In the genomic region with DNA sequence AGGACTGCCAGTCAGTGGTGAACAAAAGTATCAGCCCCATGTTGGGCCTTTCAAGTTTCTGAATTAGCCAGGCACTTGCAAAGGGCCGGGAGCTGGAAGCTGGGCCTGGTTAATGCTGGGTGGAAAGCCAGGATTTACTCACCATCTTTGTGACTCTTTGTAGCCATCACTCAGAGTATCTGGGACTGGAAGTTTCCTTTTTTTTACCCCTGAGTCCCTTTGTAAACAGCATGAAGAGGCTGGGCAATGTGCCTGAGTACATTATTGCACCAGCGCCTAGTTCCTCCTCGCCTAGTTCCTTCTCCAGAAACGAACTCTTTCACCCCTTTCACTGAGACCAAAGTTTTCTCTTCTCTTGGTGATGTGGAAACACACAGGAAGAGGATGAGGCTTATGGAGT, we compare ENCODE assay signal across 13 mouse cellular contexts.
A peak's percentile ranks its signal among the peaks of the same experiment; 100 is the strongest.
DNase-seq lines count a peak whose midpoint lies in the region; ATAC-seq lines count a peak whose summit lies in the region.
"Had no signal": no experiment of that assay in that cellular context is flagged by ENCODE, and none has a peak within 500 bp of the region (broad histone marks: within the 10 kb centered on the region; RNA-seq: fewer than 3 reads in every experiment).

No protein-coding gene starts in this region.

- H3K9ac ChIP-seq in forebrain, embryonic 16.5 days (replicated peaks; ENCODE audit: low read depth, low read length): no peak overlapping the region
- no peak overlapping the region for H3K9ac ChIP-seq in intestine, embryonic 16.5 days (ENCODE audit: low read depth, low read length)
- H3K9ac ChIP-seq: limb, embryonic 13.5 days had no signal

- H3K27ac ChIP-seq in forebrain, embryonic 16.5 days (ENCODE audit: low read length): no peak overlapping the region
- no peak overlapping the region for H3K27ac ChIP-seq in intestine, embryonic 16.5 days (ENCODE audit: low read length)
- H3K27ac ChIP-seq: limb, embryonic 13.5 days had no signal

- H3K4me2 ChIP-seq in forebrain, embryonic 16.5 days (ENCODE audit: low read length): no peak overlapping the region
- H3K4me2 ChIP-seq in intestine, embryonic 16.5 days (ENCODE audit: low read depth, low read length): no peak overlapping the region
- H3K4me2 ChIP-seq: limb, embryonic 13.5 days had no signal

- peak; percentile 82 for ATAC-seq in forebrain, embryonic 16.5 days
- ATAC-seq in intestine, embryonic 16.5 days: no peak

- H3K36me3 ChIP-seq in forebrain, embryonic 16.5 days (ENCODE audit: control insufficient read depth, insufficient read depth): no peaks in the 10 kb centered on the region
- H3K36me3 ChIP-seq in intestine, embryonic 16.5 days (ENCODE audit: control insufficient read depth, insufficient read depth, low read length): no peaks in the 10 kb centered on the region
- H3K36me3 ChIP-seq: limb, embryonic 13.5 days had no signal

- no peak overlapping the region for H3K4me3 ChIP-seq in forebrain, embryonic 16.5 days (replicated peaks; ENCODE audit: low read length)
- no peak overlapping the region for H3K4me3 ChIP-seq in intestine, embryonic 16.5 days (ENCODE audit: low read length)
- H3K4me3 ChIP-seq: limb, embryonic 13.5 days had no signal

- no peaks in the 10 kb centered on the region for H3K9me3 ChIP-seq in forebrain, embryonic 16.5 days (ENCODE audit: control insufficient read depth, low read length)
- no peaks in the 10 kb centered on the region for H3K9me3 ChIP-seq in intestine, embryonic 16.5 days (ENCODE audit: control insufficient read depth, low read length)
- H3K9me3 ChIP-seq: limb, embryonic 13.5 days had no signal

- no peaks in the 10 kb centered on the region for H3K4me1 ChIP-seq in forebrain, embryonic 16.5 days (replicated peaks; ENCODE audit: control insufficient read depth, insufficient read depth, low read length)
- no peaks in the 10 kb centered on the region for H3K4me1 ChIP-seq in intestine, embryonic 16.5 days (ENCODE audit: control insufficient read depth, insufficient read depth, low read length)

- WGBS in forebrain, embryonic 16.5 days: 32% methylated on average over 4 of the region's 4 CpGs
- 62% methylated on average over 4 of the region's 4 CpGs for WGBS in intestine, embryonic 16.5 days

- intact Hi-C loops in heart, postnatal 36 days (cut with DNase I): no loop called here

- no peaks in the 10 kb centered on the region for H3K27me3 ChIP-seq in forebrain, embryonic 16.5 days (replicated peaks; ENCODE audit: control insufficient read depth, insufficient read depth, low read length)
- H3K27me3 ChIP-seq in intestine, embryonic 16.5 days (replicated peaks; ENCODE audit: control insufficient read depth, insufficient read depth, low read length): no peaks in the 10 kb centered on the region
- H3K27me3 ChIP-seq: limb, embryonic 13.5 days had no signal

- peak; percentile 3 for DNase-seq in heart, adult 8-10 months (ENCODE audit: low spot score)
- DNase-seq in heart, postnatal 36 days: no peak
- peak; percentile 8 for DNase-seq in adipocyte (ENCODE audit: low spot score)
- DNase-seq in lung, postnatal 10 days: peak; percentile 77
- DNase-seq in kidney, adult 11 months: no peak
- no peak for DNase-seq in kidney, adult 9 months
- DNase-seq: adrenal gland, postnatal 25 days; cerebellum, postnatal 25 days; gastrocnemius, postnatal 25 days; thymus, adult 2 months had no signal

Comparison
In these comparisons a context has a peak if more than half of its experiments do, and no peak if none do; other contexts are left out.
1. DNase-seq: peak in heart, adult 8-10 months (single experiment), adipocyte (single experiment) and lung, postnatal 10 days (single experiment); none in heart, postnatal 36 days (0 of 2), kidney, adult 11 months (single experiment) and kidney, adult 9 months (single experiment).